Mouse (Mus musculus): ENCODE measurements around the gene Lrrc8a.

Gene Lrrc8a

GRCm38 (mm10) chr2:30299525-30299924 lies 62.0 kb downstream of the Lrrc8a start:
- DNase-seq (ENCODE audit: low read depth, low spot score): no peak

- DNase-seq (ENCODE audit: low read depth, low spot score): no peak
Observed at GRCm38 (mm10) chr2:30299966-30300365, 62.5 kb downstream of the Lrrc8a start.

GRCm38 (mm10) chr2:30306087-30306486 lies 68.6 kb downstream of the Lrrc8a start:
- no peak for DNase-seq (ENCODE audit: low read depth, low spot score)

GRCm38 (mm10) chr2:30309351-30309750 lies 71.8 kb downstream of the Lrrc8a start:
- no peak for DNase-seq (ENCODE audit: low read depth, low spot score)

- DNase-seq (ENCODE audit: low read depth, low spot score): no peak
Observed at GRCm38 (mm10) chr2:30311481-30311880, 74.0 kb downstream of the Lrrc8a start.

All from c-Kit-negative CD71-positive TER-119-positive erythroid progenitor cells, embryonic 14.5 days (primary cell).